In the genomic region with DNA sequence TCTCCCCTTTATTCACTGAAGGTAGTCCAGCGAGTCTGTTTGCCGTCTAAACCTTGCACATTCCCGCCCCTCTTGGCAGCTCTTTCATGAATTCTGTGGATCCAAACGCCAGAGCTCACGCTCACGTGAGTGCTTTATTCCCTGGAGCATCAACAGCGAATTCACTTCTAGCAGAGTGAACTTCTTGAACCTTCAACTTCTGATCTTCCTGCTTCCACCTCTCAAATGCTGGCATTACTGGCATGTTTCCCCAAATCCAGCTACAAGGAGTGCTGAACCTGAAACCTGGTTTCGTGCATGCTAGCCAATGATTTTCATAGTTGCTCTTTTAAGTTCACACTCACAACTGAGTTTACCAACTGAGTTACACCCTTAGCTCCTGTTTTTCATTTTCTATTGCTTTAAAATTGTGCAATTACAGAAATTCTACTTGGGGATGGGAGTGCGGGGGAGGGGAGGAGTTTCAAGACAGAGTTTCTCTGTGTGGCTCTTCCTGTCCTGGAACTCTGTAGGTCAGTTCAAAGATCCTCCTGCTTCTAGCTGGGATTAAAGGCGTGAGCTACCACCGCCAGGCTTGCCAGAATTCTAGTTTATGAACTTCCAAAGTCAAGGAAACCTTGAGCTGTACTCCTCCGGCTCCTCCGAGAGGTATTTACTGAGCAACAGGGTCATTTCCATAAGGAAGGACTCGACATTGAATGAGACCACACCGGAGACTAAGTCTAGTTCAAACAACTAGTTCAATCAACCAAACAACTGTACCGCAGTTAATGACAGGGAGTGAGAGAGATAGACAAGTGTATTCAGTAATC, we compare ENCODE assay signal across 7 mouse cellular contexts. TPM values are rescaled to one million over a fixed set of nuclear protein-coding genes. Genes with fewer than 3 reads are reported as not detected.
DNase-seq lines count a peak whose midpoint lies in the region; ATAC-seq and TF ChIP-seq lines count a peak whose summit lies in the region.

No protein-coding gene starts in this region.

- intact Hi-C loops in heart, adult 2 months (cut with DNase I): loop anchor here (5.0 kb wide), 1 partner anchor 154 kb away; a partner anchor contains a TSS

- in situ Hi-C loops in ES-E14 (cut with MboI; ENCODE audit: low sequenced_read_pairs in 2 of 2, unreplicated experiment in 2 of 2): no loop called here

- peak overlapping the region; percentile 38; the same call in 1 of the 2 replicates for H3K9ac ChIP-seq in ES-E14 (ENCODE audit: insufficient read depth, low read depth, low read length, poor library complexity, severe bottlenecking)
- H3K9ac ChIP-seq in heart, adult 2 months (ENCODE audit: low read depth, low read length): peak overlapping the region; percentile 60
- 0 out of 2 replicates have a peak overlapping the region, but pooled peaks have one; percentile 27 for H3K9ac ChIP-seq in lung, postnatal 0 days (replicated peaks; ENCODE audit: low read depth)

- peak overlapping the region; percentile 90 for H3K4me2 ChIP-seq in lung, postnatal 0 days (replicated peaks; ENCODE audit: low read depth, low read length)

- DNase-seq in ES-E14 (ENCODE audit: low read depth, low spot score): no peak
- peak; percentile 35 to 68 for DNase-seq in adrenal gland, postnatal 36 days
- DNase-seq in heart, adult 2 months: peak; percentile 57 to 61
- DNase-seq in kidney, adult 8-10 months: peak; percentile 90 to 91
- peak; percentile 92 for DNase-seq in lung, postnatal 0 days (ENCODE audit: low spot score)
- DNase-seq in yolk sac, embryonic 10.5 days (ENCODE audit: low spot score): peak; percentile 75
- DNase-seq in left cerebral cortex, adult 8-10 months (ENCODE audit: low spot score in 2 of 2): no peak

- no peaks in the 10 kb centered on the region for H3K9me3 ChIP-seq in ES-E14 (ENCODE audit: control insufficient read depth, insufficient read depth, low read depth, low read length)
- no peaks in the 10 kb centered on the region for H3K9me3 ChIP-seq in lung, postnatal 0 days (ENCODE audit: low read length)

- WGBS in heart, adult 2 months: 3% methylated on average over 16 of the region's 16 CpGs
- WGBS in lung, postnatal 0 days: 12% methylated on average over 16 of the region's 16 CpGs

- H3K4me3 ChIP-seq in ES-E14 (ENCODE audit: insufficient read depth in 1 of 2, low read depth in 1 of 2, low read length in 2 of 2, poor library complexity in 1 of 2, severe bottlenecking in 1 of 2): peak overlapping the region; percentile 86 to 92
- peak overlapping the region; percentile 96 for H3K4me3 ChIP-seq in heart, adult 2 months
- peak overlapping the region; percentile 77 for H3K4me3 ChIP-seq in lung, postnatal 0 days (ENCODE audit: low read depth, low read length)

- peak; percentile 55 for ATAC-seq in lung, postnatal 0 days

- H3K4me1 ChIP-seq in ES-E14 (ENCODE audit: control insufficient read depth in 2 of 2, insufficient read depth in 2 of 2, low read length in 2 of 2, poor library complexity in 1 of 2): peaks cover 5 to 10% of the 10 kb centered on the region in 2 experiments; a peak in 3 of 4 replicates
- H3K4me1 ChIP-seq in heart, adult 2 months (ENCODE audit: control insufficient read depth, insufficient read depth, low read length): peaks cover 5% of the 10 kb centered on the region
- peaks cover 19% of the 10 kb centered on the region; the same call in 1 of the 2 replicates for H3K4me1 ChIP-seq in lung, postnatal 0 days (ENCODE audit: insufficient read depth, low read depth, low read length)

- TF ChIP-seq EP300 in heart, adult 2 months (IDR thresholded peaks at IDR 0.05; ENCODE audit: insufficient read depth, low read depth, low read length): no peak
- no peak for TF ChIP-seq EP300 in lung, postnatal 0 days (IDR thresholded peaks at IDR 0.05)

- peaks cover 13% of the 10 kb centered on the region for H3K36me3 ChIP-seq in ES-E14 (ENCODE audit: control insufficient read depth, insufficient read depth, low read length, poor library complexity, severe bottlenecking)
- peaks cover 2% of the 10 kb centered on the region; the same call in 1 of the 2 replicates for H3K36me3 ChIP-seq in heart, adult 2 months (ENCODE audit: control insufficient read depth, insufficient read depth, low read length)
- H3K36me3 ChIP-seq in lung, postnatal 0 days (ENCODE audit: insufficient read depth, low read length): peaks cover 6% of the 10 kb centered on the region; the same call in 1 of the 2 replicates

- no peaks in the 10 kb centered on the region for H3K27me3 ChIP-seq in heart, adult 2 months (ENCODE audit: control insufficient read depth, insufficient read depth, low read length)
- H3K27me3 ChIP-seq in lung, postnatal 0 days (replicated peaks; ENCODE audit: insufficient read depth, low read length): no peaks in the 10 kb centered on the region

- H3K79me2 ChIP-seq in heart, adult 2 months (replicated peaks; ENCODE audit: control insufficient read depth, insufficient read depth, low read length): no peaks in the 10 kb centered on the region

- TF ChIP-seq CTCF in heart, adult 2 months (IDR thresholded peaks at IDR 0.05): no peak
- no peak for TF ChIP-seq CTCF in lung, postnatal 0 days (IDR thresholded peaks at IDR 0.05)

- no peak; the same call in 1 of the 2 replicates for TF ChIP-seq POLR2A in heart, adult 2 months (IDR thresholded peaks at IDR 0.05; ENCODE audit: insufficient read depth, low read depth, low read length)

- H3K27ac ChIP-seq in ES-E14 (ENCODE audit: insufficient read depth, low read depth, low read length, poor library complexity, severe bottlenecking): no peak overlapping the region; the same call in 1 of the 2 replicates
- H3K27ac ChIP-seq in heart, adult 2 months: peak overlapping the region; percentile 91
- H3K27ac ChIP-seq in lung, postnatal 0 days (ENCODE audit: low read length): peak overlapping the region; percentile 84

TF ChIP-seq in ES-E14, 5 proteins besides CTCF, POLR2A, EP300 and RAD21:
- TF ChIP-seq CHD2 (IDR thresholded peaks at IDR 0.05; ENCODE audit: low read depth, low read length): no peak
- no peak for TF ChIP-seq HCFC1 (IDR thresholded peaks at IDR 0.05; ENCODE audit: borderline replicate concordance, insufficient read depth, low read length)
- TF ChIP-seq MAFK (IDR thresholded peaks at IDR 0.05; ENCODE audit: insufficient read depth, low read depth, low read length): no peak
- TF ChIP-seq ZC3H11A (IDR thresholded peaks at IDR 0.05; ENCODE audit: borderline replicate concordance, low read depth, low read length): no peak
- no peak for TF ChIP-seq ZNF384 (IDR thresholded peaks at IDR 0.05; ENCODE audit: low read depth, low read length)

RNA-seq across cellular contexts. Expression of a gene that starts 0.5 kb away (rescaled TPM):
- total RNA-seq in ES-E14 (2012; rRNA removed): 62.4 and 65.9 TPM in 2 replicates
- 10 to 100 TPM; 49.3 to 56.3 TPM for total RNA-seq in adrenal gland, postnatal 36 days (2021)
- total RNA-seq in heart, adult 2 months (2021): 10 to 100 TPM; 17.2 to 17.4 TPM
- 25.4 and 33.7 TPM in 2 replicates for polyA plus RNA-seq in heart, adult 2 months (2012; rRNA removed)
- polyA plus RNA-seq in lung, postnatal 0 days (2015; fragmentation: Nextera tagmentation; extraction: Ambion mirVana): 4.5 and 6.5 TPM in 2 replicates
- total RNA-seq in left cerebral cortex, adult 8-10 months (2022): 10 to 100 TPM; 46.3 to 59.3 (median 49.1) TPM

RNA-seq across cellular contexts. Expression of a gene that starts 8.6 kb away (rescaled TPM):
- 11.4 and 16.2 TPM in 2 replicates for total RNA-seq in ES-E14 (2012; rRNA removed)
- 10 to 100 TPM; 32.0 to 40.7 TPM for total RNA-seq in adrenal gland, postnatal 36 days (2021)
- total RNA-seq in heart, adult 2 months (2021): 10 to 100 TPM; 21.9 to 26.6 TPM
- 45.1 TPM in 2 replicates for polyA plus RNA-seq in heart, adult 2 months (2012; rRNA removed)
- polyA plus RNA-seq in lung, postnatal 0 days (2015; fragmentation: Nextera tagmentation; extraction: Ambion mirVana): 4.9 and 5.0 TPM in 2 replicates
- total RNA-seq in left cerebral cortex, adult 8-10 months (2022): 100 to 1,000 TPM; 141 to 144 (median 142) TPM

RNA-seq across cellular contexts. Expression of a gene that starts 38.3 kb away (rescaled TPM):
- 18.9 and 19.0 TPM in 2 replicates for total RNA-seq in ES-E14 (2012; rRNA removed)
- 10 to 100 TPM; 33.0 to 44.2 TPM for total RNA-seq in adrenal gland, postnatal 36 days (2021)
- 10 to 100 TPM; 90.6 to 93.3 TPM for total RNA-seq in heart, adult 2 months (2021)
- polyA plus RNA-seq in heart, adult 2 months (2012; rRNA removed): 87.4 and 119 TPM in 2 replicates
- 19.6 and 24.4 TPM in 2 replicates for polyA plus RNA-seq in lung, postnatal 0 days (2015; fragmentation: Nextera tagmentation; extraction: Ambion mirVana)
- total RNA-seq in left cerebral cortex, adult 8-10 months (2022): 10 to 100 TPM; 18.8 to 23.6 (median 22.9) TPM

RNA-seq across cellular contexts. Expression of a gene that starts 39.6 kb away (rescaled TPM):
- 133 and 202 TPM in 2 replicates for total RNA-seq in ES-E14 (2012; rRNA removed)
- 10 to 100 TPM; 16.2 to 25.8 TPM for total RNA-seq in adrenal gland, postnatal 36 days (2021)
- total RNA-seq in heart, adult 2 months (2021): 1 to 10 TPM; 2.8 to 3.6 TPM
- 10.3 and 15.8 TPM in 2 replicates for polyA plus RNA-seq in heart, adult 2 months (2012; rRNA removed)
- 37.7 and 40.0 TPM in 2 replicates for polyA plus RNA-seq in lung, postnatal 0 days (2015; fragmentation: Nextera tagmentation; extraction: Ambion mirVana)
- 10 to 100 TPM in 1 of 4 experiments, 1 to 10 TPM in 3; 6.8 to 10.5 (median 8.9) TPM for total RNA-seq in left cerebral cortex, adult 8-10 months (2022)

RNA-seq across cellular contexts. Expression of a gene that starts 45.3 kb away (rescaled TPM):
- 46.5 and 66.9 TPM in 2 replicates for total RNA-seq in ES-E14 (2012; rRNA removed)
- total RNA-seq in adrenal gland, postnatal 36 days (2021): 10 to 100 TPM; 22.4 to 26.0 TPM
- 1 to 10 TPM; 5.1 to 5.4 TPM for total RNA-seq in heart, adult 2 months (2021)
- 9.4 and 10.3 TPM in 2 replicates for polyA plus RNA-seq in heart, adult 2 months (2012; rRNA removed)
- 21.7 and 23.4 TPM in 2 replicates for polyA plus RNA-seq in lung, postnatal 0 days (2015; fragmentation: Nextera tagmentation; extraction: Ambion mirVana)
- total RNA-seq in left cerebral cortex, adult 8-10 months (2022): 10 to 100 TPM; 30.7 to 36.2 (median 31.6) TPM

Comparison
In these comparisons a context has a peak if more than half of its experiments do, and no peak if none do; other contexts are left out.
1. DNase-seq: peak in adrenal gland, postnatal 36 days (2 of 2), heart, adult 2 months (2 of 2), kidney, adult 8-10 months (2 of 2), lung, postnatal 0 days (single experiment) and yolk sac, embryonic 10.5 days (single experiment); none in ES-E14 (single experiment) and left cerebral cortex, adult 8-10 months (0 of 2).
2. Peak in every context shown above with its lines, with median percentiles within 50 percentile points of each other: H3K4me3 ChIP-seq and H3K9ac ChIP-seq.